23 mouse cellular contexts compared by ENCODE assay signal in genomic region chr7:68744206-68744605, GRCm38 (mm10). TPM values are rescaled to one million over a fixed set of nuclear protein-coding genes. Genes with fewer than 3 reads are reported as not detected.
DNase-seq lines count a peak whose midpoint lies in the region; ATAC-seq and TF ChIP-seq lines count a peak whose summit lies in the region.
"Had no signal": no experiment of that assay in that cellular context is flagged by ENCODE, and none has a peak within 500 bp of the region (broad histone marks: within the 10 kb centered on the region; RNA-seq: fewer than 3 reads in every experiment).

No protein-coding gene starts in this region.

- peaks cover 29% of the 10 kb centered on the region for H3K36me3 ChIP-seq in forebrain, embryonic 12.5 days (replicated peaks)
- H3K36me3 ChIP-seq in forebrain, postnatal 0 days (ENCODE audit: insufficient read depth), result peaks cover 39% of the 10 kb centered on the region
- peaks cover 38% of the 10 kb centered on the region for H3K36me3 ChIP-seq in forebrain, embryonic 14.5 days (ENCODE audit: control insufficient read depth, insufficient read depth, low read length)
- H3K36me3 ChIP-seq in forebrain, embryonic 11.5 days (ENCODE audit: control insufficient read depth, insufficient read depth, low read length), result no peaks in the 10 kb centered on the region; the same call in 1 of the 2 replicates
- H3K36me3 ChIP-seq in forebrain, embryonic 16.5 days (ENCODE audit: control insufficient read depth, insufficient read depth), result peaks cover 22% of the 10 kb centered on the region
- H3K36me3 ChIP-seq in heart, embryonic 11.5 days (ENCODE audit: control insufficient read depth, insufficient read depth, low read length), result peaks cover 7% of the 10 kb centered on the region
- H3K36me3 ChIP-seq: G1E had no signal

- H3K4me1 ChIP-seq in forebrain, embryonic 12.5 days, result peaks cover 17% of the 10 kb centered on the region
- H3K4me1 ChIP-seq in forebrain, postnatal 0 days (ENCODE audit: insufficient read depth), result 0 out of 2 replicates have a peak, but pooled peaks cover 12% of the 10 kb centered on the region
- peaks cover 21% of the 10 kb centered on the region for H3K4me1 ChIP-seq in forebrain, embryonic 14.5 days (ENCODE audit: control insufficient read depth, insufficient read depth, low read length)
- no peaks in the 10 kb centered on the region; the same call in 1 of the 2 replicates for H3K4me1 ChIP-seq in forebrain, embryonic 11.5 days (replicated peaks; ENCODE audit: control insufficient read depth, insufficient read depth, low read length)
- peaks cover 33% of the 10 kb centered on the region for H3K4me1 ChIP-seq in forebrain, embryonic 16.5 days (replicated peaks; ENCODE audit: control insufficient read depth, insufficient read depth, low read length)
- peaks cover 3% of the 10 kb centered on the region for H3K4me1 ChIP-seq in heart, embryonic 11.5 days (ENCODE audit: control insufficient read depth, insufficient read depth, low read length)

- H3K9ac ChIP-seq in forebrain, embryonic 12.5 days, result no peak overlapping the region
- H3K9ac ChIP-seq in forebrain, postnatal 0 days, result no peak overlapping the region
- H3K9ac ChIP-seq in forebrain, embryonic 14.5 days (ENCODE audit: low read length), result no peak overlapping the region
- H3K9ac ChIP-seq in forebrain, embryonic 11.5 days (ENCODE audit: low read length), result no peak overlapping the region
- no peak overlapping the region for H3K9ac ChIP-seq in forebrain, embryonic 16.5 days (replicated peaks; ENCODE audit: low read depth, low read length)
- no peak overlapping the region for H3K9ac ChIP-seq in heart, embryonic 11.5 days (ENCODE audit: low read depth, low read length)
- H3K9ac ChIP-seq: embryonic facial prominence, embryonic 13.5 days; embryonic facial prominence, embryonic 15.5 days had no signal

- H3K4me3 ChIP-seq in forebrain, embryonic 12.5 days (replicated peaks), result no peak overlapping the region
- H3K4me3 ChIP-seq in forebrain, postnatal 0 days (ENCODE audit: low read depth, low read length), result no peak overlapping the region
- H3K4me3 ChIP-seq in forebrain, embryonic 14.5 days (ENCODE audit: low read depth, low read length), result no peak overlapping the region
- no peak overlapping the region for H3K4me3 ChIP-seq in forebrain, embryonic 11.5 days (ENCODE audit: low read depth, low read length)
- H3K4me3 ChIP-seq in forebrain, embryonic 16.5 days (replicated peaks; ENCODE audit: low read length), result no peak overlapping the region
- H3K4me3 ChIP-seq in heart, embryonic 11.5 days (ENCODE audit: low read depth, low read length), result no peak overlapping the region
- H3K4me3 ChIP-seq: embryonic facial prominence, embryonic 13.5 days; embryonic facial prominence, embryonic 15.5 days; erythroblast, embryonic 14.5 days; gastrocnemius, adult 2 months had no signal

- H3K4me2 ChIP-seq in forebrain, embryonic 12.5 days, result no peak overlapping the region
- no peak overlapping the region for H3K4me2 ChIP-seq in forebrain, postnatal 0 days (ENCODE audit: low read depth)
- 0 out of 2 replicates have a peak overlapping the region, but pooled peaks have one; percentile 27 for H3K4me2 ChIP-seq in forebrain, embryonic 14.5 days (ENCODE audit: low read length)
- H3K4me2 ChIP-seq in forebrain, embryonic 11.5 days (ENCODE audit: low read depth, low read length, severe bottlenecking), result no peak overlapping the region
- peak overlapping the region; percentile 45 for H3K4me2 ChIP-seq in forebrain, embryonic 16.5 days (ENCODE audit: low read length)
- no peak overlapping the region for H3K4me2 ChIP-seq in heart, embryonic 11.5 days
- H3K4me2 ChIP-seq: embryonic facial prominence, embryonic 13.5 days; embryonic facial prominence, embryonic 15.5 days had no signal

- peak; percentile 15; the same call in 1 of the 2 replicates for ATAC-seq in forebrain, embryonic 12.5 days (ENCODE audit: low FRiP score)
- no peak for ATAC-seq in forebrain, postnatal 0 days
- ATAC-seq in forebrain, embryonic 14.5 days, result peak; percentile 27
- ATAC-seq in forebrain, embryonic 11.5 days (replicated peaks; ENCODE audit: low FRiP score), result no peak
- ATAC-seq in forebrain, embryonic 16.5 days, result peak; percentile 16
- ATAC-seq in heart, embryonic 11.5 days (replicated peaks; ENCODE audit: insufficient number of reproducible peaks, low FRiP score, low TSS enrichment), result no peak
- ATAC-seq: activated CD4-positive, CD25-positive, alpha-beta regulatory T cell, adult 4 months; Patski had no signal

- H3K9me3 ChIP-seq in forebrain, embryonic 12.5 days, result no peaks in the 10 kb centered on the region
- no peaks in the 10 kb centered on the region for H3K9me3 ChIP-seq in forebrain, postnatal 0 days (ENCODE audit: low read length)
- no peaks in the 10 kb centered on the region for H3K9me3 ChIP-seq in forebrain, embryonic 14.5 days (replicated peaks; ENCODE audit: control insufficient read depth, low read length)
- no peaks in the 10 kb centered on the region for H3K9me3 ChIP-seq in forebrain, embryonic 11.5 days (ENCODE audit: control insufficient read depth, low read length)
- no peaks in the 10 kb centered on the region for H3K9me3 ChIP-seq in forebrain, embryonic 16.5 days (ENCODE audit: control insufficient read depth, low read length)
- no peaks in the 10 kb centered on the region for H3K9me3 ChIP-seq in heart, embryonic 11.5 days (replicated peaks; ENCODE audit: control insufficient read depth, low read length)
- H3K9me3 ChIP-seq: embryonic facial prominence, embryonic 13.5 days; embryonic facial prominence, embryonic 15.5 days had no signal

- WGBS in forebrain, embryonic 12.5 days, result 58% methylated on average over 2 of the region's 2 CpGs
- WGBS in forebrain, postnatal 0 days, result 25% methylated on average over 2 of the region's 2 CpGs
- 40% methylated on average over 2 of the region's 2 CpGs for WGBS in forebrain, embryonic 14.5 days
- 82% methylated on average over 2 of the region's 2 CpGs for WGBS in forebrain, embryonic 11.5 days
- 22% methylated on average over 2 of the region's 2 CpGs for WGBS in forebrain, embryonic 16.5 days
- 78% methylated on average over 2 of the region's 2 CpGs for WGBS in heart, embryonic 11.5 days (ENCODE audit: insufficient replicate concordance)

- H3K27ac ChIP-seq in forebrain, embryonic 12.5 days, result no peak overlapping the region
- no peak overlapping the region for H3K27ac ChIP-seq in forebrain, postnatal 0 days (ENCODE audit: low read depth, low read length)
- 0 out of 2 replicates have a peak overlapping the region, but pooled peaks have one; percentile 56 for H3K27ac ChIP-seq in forebrain, embryonic 14.5 days (ENCODE audit: low read depth, low read length)
- no peak overlapping the region for H3K27ac ChIP-seq in forebrain, embryonic 11.5 days (ENCODE audit: low read depth, low read length)
- H3K27ac ChIP-seq in forebrain, embryonic 16.5 days (ENCODE audit: low read length), result peak overlapping the region; percentile 71; the same call in 1 of the 2 replicates
- H3K27ac ChIP-seq in heart, embryonic 11.5 days (ENCODE audit: low read depth, low read length), result no peak overlapping the region
- H3K27ac ChIP-seq: embryonic facial prominence, embryonic 13.5 days; embryonic facial prominence, embryonic 15.5 days; gastrocnemius, adult 2 months had no signal

- no peak for DNase-seq in forebrain, postnatal 0 days
- DNase-seq in forebrain, embryonic 14.5 days (ENCODE audit: low spot score), result peak; percentile 72
- DNase-seq in forebrain, embryonic 11.5 days (ENCODE audit: low spot score), result no peak
- DNase-seq: adrenal gland, adult 8-10 months; adrenal gland, postnatal 14 days; adrenal gland, postnatal 36 days; B cell, adult 2 months; cerebellum, adult 11-12 months; cerebellum, adult 2 months; cerebellum, adult 9-10 months; cerebellum, postnatal 25 days; embryo, embryonic 11 days; gastrocnemius, adult 2 months had no signal

- TF ChIP-seq CTCF in forebrain, postnatal 0 days (IDR thresholded peaks at IDR 0.05; ENCODE audit: low read depth), result no peak

- H3K27me3 ChIP-seq in forebrain, embryonic 12.5 days, result no peaks in the 10 kb centered on the region
- no peaks in the 10 kb centered on the region for H3K27me3 ChIP-seq in forebrain, postnatal 0 days (ENCODE audit: insufficient read depth, low read length)
- H3K27me3 ChIP-seq in forebrain, embryonic 14.5 days (replicated peaks; ENCODE audit: control insufficient read depth, insufficient read depth, low read length), result no peaks in the 10 kb centered on the region
- H3K27me3 ChIP-seq in forebrain, embryonic 11.5 days (ENCODE audit: control insufficient read depth, insufficient read depth, low read length), result no peaks in the 10 kb centered on the region
- H3K27me3 ChIP-seq in forebrain, embryonic 16.5 days (replicated peaks; ENCODE audit: control insufficient read depth, insufficient read depth, low read length), result no peaks in the 10 kb centered on the region
- H3K27me3 ChIP-seq in heart, embryonic 11.5 days (ENCODE audit: control insufficient read depth, insufficient read depth, low read length), result no peaks in the 10 kb centered on the region
- H3K27me3 ChIP-seq: CH12.LX; embryonic facial prominence, embryonic 13.5 days; embryonic facial prominence, embryonic 15.5 days; Patski had no signal

RNA-seq across cellular contexts. Expression of gene Arrdc4, which starts 4.8 kb away (rescaled TPM):
- polyA plus RNA-seq in forebrain, embryonic 12.5 days (2016; fragmentation: Nextera tagmentation; extraction: Ambion mirVana), result 23.9 and 25.0 TPM in 2 replicates
- 50.5 and 54.0 TPM in 2 replicates for total RNA-seq in forebrain, postnatal 0 days (2014; rRNA removed)
- 58.3 and 75.2 TPM in 2 replicates for polyA plus RNA-seq in forebrain, postnatal 0 days (2015; fragmentation: Nextera tagmentation; extraction: Ambion mirVana)
- polyA plus RNA-seq in forebrain, embryonic 14.5 days (2014; fragmentation: Nextera tagmentation; extraction: Ambion mirVana), result 27.7 and 27.9 TPM in 2 replicates
- polyA plus RNA-seq in forebrain, embryonic 11.5 days (2014; fragmentation: Nextera tagmentation; extraction: Ambion mirVana), result 16.6 and 18.6 TPM in 2 replicates
- polyA plus RNA-seq in forebrain, embryonic 16.5 days (2015; fragmentation: Nextera tagmentation; extraction: Ambion mirVana), result 32.3 TPM in 2 replicates
- 12.5 and 15.0 TPM in 2 replicates for polyA plus RNA-seq in heart, embryonic 11.5 days (2014; fragmentation: Nextera tagmentation; extraction: Ambion mirVana)
- total RNA-seq: CH12.LX had no signal
- polyA plus RNA-seq: G1E had no signal

Comparison
In these comparisons a context has a peak if more than half of its experiments do, and no peak if none do; other contexts are left out.
1. ATAC-seq: peak in forebrain, embryonic 12.5 days (single experiment), forebrain, embryonic 14.5 days (single experiment) and forebrain, embryonic 16.5 days (single experiment); none in forebrain, postnatal 0 days (single experiment), forebrain, embryonic 11.5 days (single experiment) and heart, embryonic 11.5 days (single experiment).
2. H3K27ac ChIP-seq: peak in forebrain, embryonic 14.5 days (single experiment) and forebrain, embryonic 16.5 days (single experiment); none in forebrain, embryonic 12.5 days (single experiment), forebrain, postnatal 0 days (single experiment), forebrain, embryonic 11.5 days (single experiment) and heart, embryonic 11.5 days (single experiment).
3. H3K4me2 ChIP-seq: peak in forebrain, embryonic 14.5 days (single experiment) and forebrain, embryonic 16.5 days (single experiment); none in forebrain, embryonic 12.5 days (single experiment), forebrain, postnatal 0 days (single experiment), forebrain, embryonic 11.5 days (single experiment) and heart, embryonic 11.5 days (single experiment).